Mouse (Mus musculus) kidney, adult 2 months (tissue): ENCODE measurements around the gene Ercc1.
A peak's percentile ranks its signal among the peaks of the same experiment; 100 is the strongest.

Experiments used
- CTCF ChIP-seq: fragments of 200-500 bp; conservative IDR thresholded peaks from 2 replicates; pipeline ENCODE4 v1.5.1; 2011; ENCODE audit warnings: low read depth, mild to moderate bottlenecking, control low read depth, low read length, moderate library complexity, mixed read lengths; ENCODE audit not compliant: insufficient read depth, insufficient read length
- POLR2A ChIP-seq: fragments of 200-500 bp; IDR thresholded peaks from one replicate; pipeline ENCODE4 v1.6.1; 2011; ENCODE audit warnings: low read depth, low read length, control low read depth

GRCm38 (mm10) chr7:19382166-19382541, 37.6 kb downstream of the Ercc1 start:
- TF ChIP-seq POLR2A (no peak), CTCF (0 out of 2 replicates have a peak, but pooled peaks have one; percentile 16)
